Mouse (Mus musculus) heart, postnatal 0 days (tissue): ENCODE measurements around the gene Tie1.

Experiments
- CTCF ChIP-seq: IDR thresholded peaks from 2 replicates; pipeline ENCODE4 v1.5.1; 2016; ENCODE audit warnings: antibody characterized with exemption, control low read depth, low read depth
- EP300 ChIP-seq: IDR thresholded peaks from 2 replicates; pipeline ENCODE4 v1.6.1; 2016; ENCODE audit warnings: antibody characterized with exemption, low read depth

DNA sequence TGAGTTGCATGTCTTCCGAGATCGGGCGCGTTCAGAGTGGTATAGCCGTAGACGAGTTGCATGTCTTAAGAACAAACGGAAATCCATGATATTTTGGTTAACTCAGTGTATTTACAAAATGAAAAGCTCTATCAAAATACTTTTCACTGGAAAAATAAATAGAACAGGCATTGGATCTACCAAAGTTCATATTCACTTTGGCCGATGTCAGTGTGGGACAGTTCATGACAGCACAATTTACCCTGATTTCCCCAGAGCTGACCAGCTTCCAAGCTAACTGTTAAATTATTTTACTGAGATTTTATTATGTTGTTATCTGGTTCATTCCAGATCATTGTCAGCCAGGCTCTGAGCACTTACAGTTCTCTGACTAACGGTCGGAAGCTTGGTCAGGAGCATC, 600 bp upstream of the Tie1 start:
- no peak for TF ChIP-seq EP300
- TF ChIP-seq CTCF, result no peak
